Mouse (Mus musculus) heart, embryonic 10.5 days (tissue): ENCODE measurements at regions not wholly inside any gene's neighbourhood (a gene's known extent, or its start where the extent isn't known, plus 50 kb on each side); places are given as distances from the start of the nearest gene placed in this dataset.

Experiments used
- DNase-seq: peaks from one replicate; pipeline ENCODE4 v3.0.0-alpha.2; 2017; ENCODE audit warnings: low spot score
- H3K27ac ChIP-seq: fragments of 300-500 bp; sonication (generic); 2 replicates; pipeline ENCODE4 v1.5.1; 2016; ENCODE audit warnings: mild to moderate bottlenecking
- H3K27me3 ChIP-seq: fragments of 300-500 bp; sonication (generic); 2 replicates; pipeline ENCODE4 v1.6.1; 2016; ENCODE audit warnings: mild to moderate bottlenecking; ENCODE audit not compliant: poor library complexity, insufficient read depth, severe bottlenecking
- H3K36me3 ChIP-seq: fragments of 300-500 bp; sonication (generic); 2 replicates; pipeline ENCODE4 v1.6.1; 2016; ENCODE audit warnings: mild to moderate bottlenecking, moderate library complexity
- H3K4me1 ChIP-seq: fragments of 300-500 bp; sonication (generic); 2 replicates; pipeline ENCODE4 v1.6.1; 2016; ENCODE audit warnings: mild to moderate bottlenecking
- H3K4me3 ChIP-seq: fragments of 300-500 bp; sonication (generic); 2 replicates; pipeline ENCODE4 v1.5.1; 2016; ENCODE audit warnings: mild to moderate bottlenecking, moderate library complexity
- H3K9me3 ChIP-seq: fragments of 300-500 bp; sonication (generic); 2 replicates; pipeline ENCODE4 v1.6.1; 2016; ENCODE audit warnings: mild to moderate bottlenecking, moderate library complexity
- WGBS: fragments of 180-500 bp; shearing (Covaris S2); methylation state at CpG from one replicate; pipeline ENCODE4 v1.1.7; 2016; 5-methylcytosine and 5-hydroxymethylcytosine counted together

DNA sequence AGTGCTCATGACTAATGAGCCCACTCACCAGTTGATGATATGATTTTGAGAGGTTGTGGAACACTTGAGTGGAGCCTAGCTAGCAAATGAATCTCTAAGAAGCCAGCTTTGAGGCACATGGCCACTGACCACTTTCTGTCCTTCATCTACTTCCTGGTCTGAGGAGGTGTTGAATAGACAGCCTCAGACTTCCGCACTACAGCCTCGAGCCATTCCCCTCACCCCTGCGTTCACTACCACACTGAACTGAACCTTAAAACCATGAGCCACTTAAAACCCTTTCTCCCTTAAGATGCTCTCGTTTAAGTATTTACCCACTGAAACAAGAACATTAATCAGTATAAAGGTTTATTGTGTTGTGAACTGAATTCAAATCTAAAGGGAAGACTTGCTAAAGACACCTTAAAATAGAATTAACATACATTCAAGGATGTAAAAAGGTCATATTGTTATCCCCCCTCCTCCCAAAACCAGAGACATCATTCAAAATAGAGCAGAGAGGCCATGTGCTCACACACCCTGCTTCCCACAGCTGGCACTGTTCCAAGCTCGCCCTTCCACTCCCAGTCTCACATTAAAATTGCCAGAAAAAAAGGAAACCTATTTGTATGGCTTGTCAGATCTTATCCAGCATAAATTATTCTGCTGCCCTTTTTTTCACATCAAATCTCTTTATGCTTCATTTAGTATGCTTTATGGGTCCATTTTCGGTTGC lies 758.8 kb downstream of the Ryr2 start:
- H3K4me3 ChIP-seq = no peak overlapping the region
- H3K9me3 ChIP-seq = no peaks in the 10 kb centered on the region
- no peak overlapping the region for H3K27ac ChIP-seq
- no peaks in the 10 kb centered on the region for H3K4me1 ChIP-seq
- DNase-seq = no peak
- no peaks in the 10 kb centered on the region for H3K27me3 ChIP-seq
- 74% methylated on average over 6 of the region's 6 CpGs for WGBS
- no peaks in the 10 kb centered on the region for H3K36me3 ChIP-seq

- DNase-seq = no peak
- Histone ChIP-seq H3K27me3 (no peaks in the 10 kb centered on the region), H3K36me3 (no peaks in the 10 kb centered on the region), H3K4me1 (no peaks in the 10 kb centered on the region), H3K4me3 (no peak overlapping the region), H3K9me3 (no peaks in the 10 kb centered on the region), H3K27ac (no peak overlapping the region)
- 84% methylated on average over 2 of the region's 2 CpGs for whole genome bisulfite sequencing
These were observed 762.2 kb downstream of the Ryr2 start for GRCm38 (mm10) chr13:11344500-11344899.

- Histone ChIP-seq H3K27ac (no peak overlapping the region), H3K27me3 (no peaks in the 10 kb centered on the region), H3K9me3 (no peaks in the 10 kb centered on the region), H3K4me3 (no peak overlapping the region), H3K4me1 (0 out of 2 replicates have a peak, but pooled peaks cover 3% of the 10 kb centered on the region), H3K36me3 (no peaks in the 10 kb centered on the region)
- DNase-seq = no peak
- WGBS = 53% methylated on average over 9 of the region's 9 CpGs
These were observed 768.5 kb downstream of the Ryr2 start for GRCm38 (mm10) chr13:11338297-11338616.

GRCm38 (mm10) chr13:11337610-11338296 lies 769.0 kb downstream of the Ryr2 start:
- no peak overlapping the region for H3K27ac ChIP-seq
- 43% methylated on average over 4 of the region's 4 CpGs for WGBS
- no peak for DNase-seq
- 0 out of 2 replicates have a peak, but pooled peaks cover 3% of the 10 kb centered on the region for H3K4me1 ChIP-seq
- H3K4me3 ChIP-seq = no peak overlapping the region
- H3K36me3 ChIP-seq = no peaks in the 10 kb centered on the region
- no peaks in the 10 kb centered on the region for H3K27me3 ChIP-seq
- H3K9me3 ChIP-seq = no peaks in the 10 kb centered on the region

DNA sequence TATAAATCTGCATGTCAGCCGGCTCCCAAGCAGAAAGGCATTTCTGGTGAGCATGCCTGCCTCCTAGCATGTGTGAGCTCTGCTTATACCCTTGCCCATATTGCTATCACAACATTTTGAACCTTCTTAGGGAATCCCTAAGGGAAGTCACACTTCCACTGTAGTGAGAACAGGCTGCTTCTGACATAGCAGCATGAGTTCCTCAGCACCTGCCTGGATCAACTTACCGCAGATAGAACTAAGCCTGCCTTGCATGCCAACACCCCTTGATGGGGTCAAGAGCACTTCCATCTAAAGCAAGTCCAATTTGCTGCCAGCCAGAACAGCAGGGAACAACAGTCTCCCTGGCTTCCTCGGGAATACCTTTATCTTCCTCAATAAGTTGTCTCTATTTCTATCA lies 769.8 kb downstream of the Ryr2 start:
- H3K4me1 ChIP-seq = 0 out of 2 replicates have a peak, but pooled peaks cover 3% of the 10 kb centered on the region
- H3K36me3 ChIP-seq = no peaks in the 10 kb centered on the region
- 58% methylated on average over 3 of the region's 3 CpGs for whole genome bisulfite sequencing
- H3K9me3 ChIP-seq = no peaks in the 10 kb centered on the region
- no peak overlapping the region for H3K27ac ChIP-seq
- no peaks in the 10 kb centered on the region for H3K27me3 ChIP-seq
- DNase-seq = no peak
- no peak overlapping the region for H3K4me3 ChIP-seq

- DNase-seq = no peak
- Histone ChIP-seq H3K27me3 (no peaks in the 10 kb centered on the region), H3K36me3 (no peaks in the 10 kb centered on the region), H3K9me3 (no peaks in the 10 kb centered on the region), H3K4me1 (no peaks in the 10 kb centered on the region), H3K4me3 (no peak overlapping the region), H3K27ac (no peak overlapping the region)
- 74% methylated on average over 4 of the region's 4 CpGs for WGBS
These were observed 774.8 kb downstream of the Ryr2 start for GRCm38 (mm10) chr13:11331991-11332390.

- WGBS = 78% methylated on average over 2 of the region's 2 CpGs
- Histone ChIP-seq H3K4me1 (no peaks in the 10 kb centered on the region), H3K36me3 (no peaks in the 10 kb centered on the region)
These were observed 798.0 kb downstream of the Ryr2 start for GRCm38 (mm10) chr13:11308716-11309115.

GRCm38 (mm10) chr13:11295493-11295892 lies 811.3 kb downstream of the Ryr2 start:
- 84% methylated on average over 2 of the region's 2 CpGs for WGBS
- H3K27me3 ChIP-seq = no peaks in the 10 kb centered on the region
- DNase-seq = no peak

More at GRCm38 (mm10) chr13:11308716-11309115, 798.0 kb downstream of the Ryr2 start:
- no peaks in the 10 kb centered on the region for H3K27me3 ChIP-seq
- H3K9me3 ChIP-seq = 0 out of 2 replicates have a peak, but pooled peaks cover 7% of the 10 kb centered on the region
- no peak for DNase-seq
- H3K27ac ChIP-seq = no peak overlapping the region
- no peak overlapping the region for H3K4me3 ChIP-seq

GRCm38 (mm10) chr13:11294689-11295088 lies 812.1 kb downstream of the Ryr2 start:
- Histone ChIP-seq H3K27ac (no peak overlapping the region), H3K27me3 (no peaks in the 10 kb centered on the region), H3K9me3 (no peaks in the 10 kb centered on the region), H3K36me3 (no peaks in the 10 kb centered on the region), H3K4me1 (no peaks in the 10 kb centered on the region), H3K4me3 (no peak overlapping the region)
- DNase-seq = no peak
- WGBS = 85% methylated on average over 1 of the region's 1 CpGs

More at GRCm38 (mm10) chr13:11295493-11295892, 811.3 kb downstream of the Ryr2 start:
- Histone ChIP-seq H3K36me3 (no peaks in the 10 kb centered on the region), H3K4me1 (no peaks in the 10 kb centered on the region), H3K9me3 (no peaks in the 10 kb centered on the region), H3K4me3 (no peak overlapping the region), H3K27ac (no peak overlapping the region)

DNA sequence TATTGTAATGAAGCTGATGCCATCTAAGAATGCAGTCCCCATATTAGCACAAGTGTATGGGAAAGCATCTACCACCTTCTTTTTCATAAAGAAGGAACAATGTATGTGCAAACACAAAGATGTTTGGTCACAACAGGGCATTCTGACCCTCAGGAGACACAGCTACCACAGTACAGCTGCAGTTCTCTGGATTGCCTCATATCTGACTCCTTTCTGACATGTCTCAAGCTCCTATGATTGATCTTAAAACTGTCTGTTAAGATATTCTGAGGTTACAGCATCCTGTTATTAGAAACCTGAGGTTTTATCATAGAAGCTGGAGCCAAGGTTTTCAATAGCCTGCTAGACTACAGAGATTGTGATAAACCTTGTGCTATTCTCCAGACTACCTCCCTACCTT lies 813.0 kb downstream of the Ryr2 start:
- H3K36me3 ChIP-seq = no peaks in the 10 kb centered on the region
- H3K9me3 ChIP-seq = no peaks in the 10 kb centered on the region

DNA sequence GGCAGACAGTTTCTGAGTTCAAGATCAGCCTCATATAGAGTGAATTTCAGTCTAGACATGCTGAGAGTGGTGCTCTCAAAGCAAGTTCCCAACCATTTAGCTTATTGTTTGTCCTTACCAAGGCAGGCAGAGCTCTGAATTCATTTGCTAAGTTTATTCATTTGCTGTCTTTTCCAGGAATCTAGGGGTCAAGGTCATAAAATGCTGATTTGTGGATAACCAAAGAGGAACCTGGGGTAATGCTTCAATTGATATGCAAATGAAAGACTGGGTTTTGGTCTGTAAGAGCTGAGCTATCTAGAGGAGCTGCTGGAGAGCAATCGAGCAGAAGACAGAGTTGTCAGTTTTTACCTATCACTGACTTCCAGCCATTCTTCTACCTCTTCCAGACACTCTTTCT lies 832.8 kb downstream of the Ryr2 start:
- H3K4me3 ChIP-seq = no peak overlapping the region
- H3K27me3 ChIP-seq = no peaks in the 10 kb centered on the region
- no peak overlapping the region for H3K27ac ChIP-seq
- H3K36me3 ChIP-seq = no peaks in the 10 kb centered on the region
- no peaks in the 10 kb centered on the region for H3K4me1 ChIP-seq
- WGBS = 63% methylated on average over 1 of the region's 1 CpGs
- no peak for DNase-seq
- no peaks in the 10 kb centered on the region for H3K9me3 ChIP-seq

More for the DNA sequence above, 813.0 kb downstream of the Ryr2 start:
- Histone ChIP-seq H3K4me1 (no peaks in the 10 kb centered on the region), H3K4me3 (no peak overlapping the region), H3K27ac (no peak overlapping the region), H3K27me3 (no peaks in the 10 kb centered on the region)
- no peak for DNase-seq

- DNase-seq = no peak
- H3K36me3 ChIP-seq = no peaks in the 10 kb centered on the region
- no peaks in the 10 kb centered on the region for H3K9me3 ChIP-seq
- H3K4me1 ChIP-seq = no peaks in the 10 kb centered on the region
- H3K4me3 ChIP-seq = no peak overlapping the region
- H3K27ac ChIP-seq = no peak overlapping the region
- 79% methylated on average over 5 of the region's 5 CpGs for WGBS
- H3K27me3 ChIP-seq = no peaks in the 10 kb centered on the region
These were observed 837.9 kb downstream of the Ryr2 start for GRCm38 (mm10) chr13:11268673-11269340.

DNA sequence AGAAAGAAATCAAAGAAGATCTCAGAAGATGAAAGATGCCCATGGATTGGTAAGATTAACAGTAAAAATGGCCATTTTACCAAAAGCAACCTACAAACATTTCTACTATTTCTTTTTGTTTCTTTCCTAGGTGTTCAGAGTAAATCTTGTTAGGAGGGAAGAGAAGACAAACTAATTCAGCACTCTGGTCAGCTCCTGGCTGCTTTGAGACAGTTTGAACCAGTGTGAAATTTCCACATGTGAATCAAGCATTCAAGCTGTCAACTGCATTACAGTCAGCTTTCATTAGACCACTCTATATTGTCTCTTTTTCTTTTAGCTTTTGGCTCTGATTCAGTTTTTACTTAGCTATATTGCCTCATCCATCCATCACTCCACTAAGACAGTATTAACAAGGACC lies 859.2 kb downstream of the Ryr2 start:
- no peak for DNase-seq
- no peaks in the 10 kb centered on the region for H3K27me3 ChIP-seq
- H3K4me3 ChIP-seq = no peak overlapping the region
- H3K36me3 ChIP-seq = no peaks in the 10 kb centered on the region
- no peaks in the 10 kb centered on the region for H3K4me1 ChIP-seq
- H3K27ac ChIP-seq = no peak overlapping the region
- no peaks in the 10 kb centered on the region for H3K9me3 ChIP-seq
